Mouse (Mus musculus) megakaryocyte, embryonic 14.5 days (primary cell): Measurements from ENCODE around the gene Negr1.

ENCODE experiments used
- FLI1 ChIP-seq: IDR thresholded peaks from 2 replicates; pipeline ENCODE4 v1.6.1; 2012; ENCODE audit warnings: low read length, inconsistent platforms, mixed read lengths
- GATA1 ChIP-seq: IDR thresholded peaks from 3 replicates; pipeline ENCODE4 v1.6.1; 2012; ENCODE audit warnings: mixed read lengths, low read length, inconsistent platforms, borderline replicate concordance

DNA sequence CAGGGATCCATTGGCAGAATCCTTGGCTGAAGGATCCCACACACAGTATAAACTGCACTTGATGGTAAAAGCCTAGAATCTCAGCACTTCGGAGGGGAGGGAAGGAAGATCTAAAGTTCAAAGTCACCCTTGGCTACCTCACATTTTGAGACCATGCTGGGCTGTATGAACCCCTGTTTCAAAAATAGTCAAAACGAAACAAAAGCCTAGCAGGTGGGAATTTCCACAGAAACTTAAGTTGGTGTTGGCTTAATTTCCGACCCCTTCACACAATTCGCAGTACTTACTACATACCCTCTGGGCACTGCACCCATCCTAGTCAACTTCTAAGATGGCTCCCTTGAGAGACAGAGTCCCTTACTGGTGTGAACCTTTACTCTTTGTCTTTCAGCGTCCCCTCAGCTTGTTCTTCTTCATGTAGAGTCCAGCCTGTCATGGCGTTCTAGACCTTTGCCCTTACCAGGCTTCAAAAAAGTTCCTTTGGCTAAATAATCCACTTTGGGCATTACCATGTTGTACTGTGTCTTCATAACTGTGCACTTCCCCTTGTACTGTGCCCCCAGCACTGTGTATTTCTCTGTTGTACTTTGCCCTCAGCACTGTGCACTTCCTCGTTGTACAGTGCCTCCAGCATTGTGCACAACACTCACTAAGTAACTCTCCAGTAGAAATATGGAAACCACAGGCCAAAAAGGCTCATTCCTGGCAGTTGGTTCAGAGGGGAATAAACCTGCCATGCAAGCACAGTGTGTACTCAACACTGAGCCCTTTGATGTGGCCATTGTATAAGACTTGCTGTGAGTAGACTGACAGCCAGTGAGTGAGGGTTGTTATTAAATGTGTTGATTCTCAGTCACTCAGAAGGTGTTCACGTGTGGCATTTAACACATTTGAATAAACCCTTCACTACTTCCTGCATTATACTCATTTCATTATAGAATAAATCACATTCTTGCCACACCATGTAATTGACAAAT, 521.5 kb downstream of the Negr1 start:
- no peak for TF ChIP-seq GATA1
- TF ChIP-seq FLI1: no peak
